Mouse (Mus musculus): Measurements from ENCODE around the gene Dis3l2.

Gene Dis3l2

GRCm38 (mm10) chr1:87006425-87006824 lies 302.8 kb downstream of the Dis3l2 start:
- no peak for DNase-seq (ENCODE audit: extremely low read depth, low read depth, low spot score)

DNA sequence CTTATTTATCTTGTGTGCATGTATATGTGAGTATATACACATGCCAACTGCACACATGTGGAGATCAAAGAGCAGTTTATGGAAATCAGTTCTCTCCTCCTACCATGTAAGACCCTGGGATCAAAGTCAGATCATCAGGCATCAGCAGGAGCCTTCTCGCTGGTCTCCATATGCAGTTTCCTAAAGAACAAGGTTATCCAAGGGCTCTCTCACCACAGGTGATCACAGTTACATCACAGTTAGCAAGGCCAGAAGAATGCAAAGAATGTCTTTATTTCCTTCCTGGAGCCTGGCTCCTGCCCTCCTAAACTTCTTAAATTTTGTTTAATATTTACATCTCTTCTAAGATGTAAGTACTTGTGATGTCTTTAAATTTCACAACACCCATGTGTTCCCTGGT lies 304.6 kb downstream of the Dis3l2 start:
- DNase-seq (ENCODE audit: extremely low read depth, low read depth, low spot score): no peak

GRCm38 (mm10) chr1:87009156-87009555 lies 305.5 kb downstream of the Dis3l2 start:
- no peak for DNase-seq (ENCODE audit: extremely low read depth, low read depth, low spot score)

- DNase-seq (ENCODE audit: extremely low read depth, low read depth, low spot score): no peak
Measured at GRCm38 (mm10) chr1:87010629-87011330, 307.2 kb downstream of the Dis3l2 start.

- DNase-seq (ENCODE audit: extremely low read depth, low read depth, low spot score): no peak
Measured at GRCm38 (mm10) chr1:87011718-87012117, 308.1 kb downstream of the Dis3l2 start.

DNA sequence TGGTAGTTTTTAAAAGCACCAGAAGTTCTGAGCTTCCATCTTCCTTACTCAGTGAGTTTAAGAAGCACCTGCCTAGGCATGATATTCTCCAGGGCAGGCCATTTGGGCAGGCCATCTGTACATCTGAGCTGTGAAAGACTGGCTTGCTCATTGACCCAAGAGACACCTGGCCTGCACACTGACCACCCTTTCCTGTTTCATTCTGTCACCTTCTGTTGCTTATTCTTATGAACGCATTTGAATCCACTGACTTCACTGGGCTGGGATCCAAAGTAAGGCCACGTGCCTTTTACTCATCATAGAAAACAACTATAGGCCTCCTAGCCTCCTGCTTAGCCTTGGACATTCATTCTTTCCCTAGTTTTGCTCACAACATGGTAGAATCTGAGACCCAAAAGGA lies 309.0 kb downstream of the Dis3l2 start:
- DNase-seq (ENCODE audit: extremely low read depth, low read depth, low spot score): no peak

DNA sequence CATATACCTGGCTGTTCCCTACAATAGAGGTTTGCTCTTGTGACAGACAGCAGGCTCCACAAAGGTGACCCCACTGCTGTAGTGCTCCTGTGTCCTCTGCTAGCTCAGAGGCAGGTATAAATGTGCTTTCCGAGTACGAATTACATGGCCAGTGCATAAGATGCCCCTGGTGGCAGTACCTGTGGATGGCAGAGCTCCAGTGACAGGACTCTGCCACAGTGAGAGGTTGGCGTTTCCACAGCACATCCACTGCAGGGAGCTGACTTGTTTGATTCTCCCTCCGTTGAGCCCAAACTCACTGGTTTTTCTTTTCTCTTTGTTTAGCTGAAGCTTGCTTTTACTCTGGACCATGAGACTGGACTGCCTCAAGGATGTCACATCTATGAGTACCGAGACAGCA lies 317.1 kb downstream of the Dis3l2 start:
- no peak for DNase-seq (ENCODE audit: extremely low read depth, low read depth, low spot score)

- no peak for DNase-seq (ENCODE audit: extremely low read depth, low read depth, low spot score)
Measured at GRCm38 (mm10) chr1:87021584-87021983, 318.0 kb downstream of the Dis3l2 start.

DNA sequence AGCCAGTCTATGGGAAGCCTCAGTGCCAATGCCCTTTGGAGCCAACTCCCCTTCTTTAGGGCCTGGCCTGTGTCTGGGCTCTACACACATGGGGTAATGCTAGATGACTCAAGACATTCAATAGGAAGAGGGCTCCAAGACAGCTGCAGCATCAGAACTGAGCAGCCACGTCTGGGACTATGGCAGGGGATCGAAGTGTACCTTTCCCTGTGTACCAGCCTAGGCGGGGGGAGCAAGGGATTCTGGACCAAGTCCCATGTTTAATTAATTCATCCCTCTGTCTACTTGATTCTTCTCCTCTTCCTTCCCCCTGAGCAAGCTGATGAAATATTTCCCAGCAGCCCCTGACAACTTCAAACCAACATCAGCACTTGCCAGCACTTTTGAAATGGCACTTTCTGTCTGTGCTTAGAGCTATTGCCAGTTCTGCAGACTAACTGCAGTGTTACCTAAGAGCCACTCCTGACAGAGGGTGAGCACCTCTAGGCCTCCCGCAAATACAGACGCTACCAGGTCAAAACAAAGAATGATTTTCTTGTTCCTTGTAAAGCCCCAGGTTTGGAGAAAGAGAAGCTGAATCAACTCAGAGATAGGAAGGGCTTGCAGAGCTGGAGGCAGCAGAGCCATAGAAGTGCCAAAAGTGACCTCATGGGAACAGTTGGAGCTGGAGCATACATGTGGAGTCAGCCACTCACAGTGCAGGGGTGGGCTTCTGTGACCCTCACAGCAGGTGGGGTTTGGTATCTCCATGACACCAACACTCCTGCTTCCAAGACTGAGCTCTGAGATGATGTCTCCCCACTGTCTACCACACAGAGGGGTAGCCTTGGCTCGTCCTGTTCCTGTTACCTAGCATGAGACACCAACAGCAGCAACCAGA lies 319.9 kb downstream of the Dis3l2 start:
- DNase-seq (ENCODE audit: extremely low read depth, low read depth, low spot score): peak; percentile 43

DNA sequence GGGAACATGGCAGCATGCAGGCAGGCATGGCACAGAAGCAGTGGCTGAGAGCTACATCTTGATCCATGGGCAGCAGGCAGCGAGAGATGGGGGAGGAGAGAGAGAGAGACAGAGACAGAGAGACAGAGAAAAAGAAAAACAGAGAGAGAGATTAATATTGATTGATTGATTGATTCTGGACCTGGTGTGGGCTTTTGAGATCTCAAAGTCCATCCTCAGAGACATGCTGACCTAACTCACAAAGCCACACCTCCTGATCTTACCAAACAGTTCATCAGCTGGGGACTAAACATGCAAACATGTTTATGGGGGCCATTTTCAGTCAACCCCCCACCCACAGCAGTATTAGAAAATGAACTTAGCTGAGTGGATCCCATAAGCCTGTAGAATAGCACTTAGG lies 321.4 kb downstream of the Dis3l2 start:
- DNase-seq (ENCODE audit: extremely low read depth, low read depth, low spot score): no peak

GRCm38 (mm10) chr1:87028786-87029185 lies 325.2 kb downstream of the Dis3l2 start:
- no peak for DNase-seq (ENCODE audit: extremely low read depth, low read depth, low spot score)

- DNase-seq (ENCODE audit: extremely low read depth, low read depth, low spot score): no peak
Measured at GRCm38 (mm10) chr1:87030652-87031051, 327.0 kb downstream of the Dis3l2 start.

DNA sequence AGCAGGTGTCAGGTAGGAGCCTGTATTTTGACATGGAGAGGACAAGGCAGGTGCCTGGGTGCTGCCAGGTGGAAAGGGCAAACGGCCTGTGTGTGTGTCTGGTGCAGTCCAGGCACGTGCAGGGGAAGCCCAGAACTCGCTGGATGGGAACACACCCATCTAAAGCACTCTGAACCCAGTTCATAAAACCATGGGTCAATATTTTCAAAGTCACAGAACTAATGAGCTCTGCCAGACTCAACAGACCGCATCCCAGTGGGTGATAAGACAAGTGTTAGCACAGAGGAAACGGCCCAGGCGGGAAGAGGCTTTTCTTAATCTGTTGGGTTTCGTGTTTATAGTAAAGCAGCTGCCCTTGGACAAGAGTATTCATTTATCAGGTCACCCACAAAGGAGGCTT lies 328.9 kb downstream of the Dis3l2 start:
- no peak for DNase-seq (ENCODE audit: extremely low read depth, low read depth, low spot score)

GRCm38 (mm10) chr1:87035532-87036161 lies 332.0 kb downstream of the Dis3l2 start:
- DNase-seq (ENCODE audit: extremely low read depth, low read depth, low spot score): no peak

DNA sequence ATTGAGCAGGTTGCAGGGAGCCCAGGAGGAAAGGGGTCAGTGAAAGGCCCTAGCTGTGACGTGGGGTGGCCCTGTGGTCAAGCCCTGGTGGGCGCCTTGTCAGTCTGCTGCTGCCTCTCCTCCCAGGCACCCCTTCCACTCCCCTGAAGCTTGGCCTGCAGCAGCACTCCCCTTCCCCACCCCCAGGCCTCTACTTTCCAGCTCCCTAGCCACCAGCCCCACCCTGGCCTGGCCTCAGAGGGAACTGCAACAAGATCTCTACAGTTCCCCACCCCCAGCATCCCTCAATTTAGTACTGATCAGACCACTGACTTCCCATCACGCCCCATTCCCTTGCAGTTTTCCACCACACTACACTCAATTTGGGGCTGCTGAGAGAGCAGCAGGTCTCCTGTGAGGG lies 332.7 kb downstream of the Dis3l2 start:
- DNase-seq (ENCODE audit: extremely low read depth, low read depth, low spot score): no peak

GRCm38 (mm10) chr1:87038477-87039070 lies 335.0 kb downstream of the Dis3l2 start:
- no peak for DNase-seq (ENCODE audit: extremely low read depth, low read depth, low spot score)

DNA sequence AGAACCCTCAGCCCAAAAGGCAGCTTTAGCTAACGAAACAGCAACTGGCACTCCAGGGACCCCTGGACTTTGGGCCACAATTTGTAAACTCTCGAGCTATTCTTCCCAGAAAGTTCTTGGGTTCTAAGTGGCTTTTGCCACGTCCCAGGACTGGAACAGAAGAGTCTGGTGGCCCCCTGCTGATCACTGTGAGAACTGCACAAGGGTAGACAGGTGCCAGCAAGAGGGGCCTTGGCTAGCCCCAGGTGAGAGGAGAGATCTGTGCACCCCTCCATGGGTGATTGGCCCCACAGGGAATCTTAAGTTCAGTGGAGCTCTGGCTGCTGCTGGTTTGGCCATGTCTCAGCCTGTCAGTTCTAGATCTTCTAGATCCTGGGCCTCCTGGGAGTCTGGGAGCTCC lies 337.5 kb downstream of the Dis3l2 start:
- no peak for DNase-seq (ENCODE audit: extremely low read depth, low read depth, low spot score)

DNA sequence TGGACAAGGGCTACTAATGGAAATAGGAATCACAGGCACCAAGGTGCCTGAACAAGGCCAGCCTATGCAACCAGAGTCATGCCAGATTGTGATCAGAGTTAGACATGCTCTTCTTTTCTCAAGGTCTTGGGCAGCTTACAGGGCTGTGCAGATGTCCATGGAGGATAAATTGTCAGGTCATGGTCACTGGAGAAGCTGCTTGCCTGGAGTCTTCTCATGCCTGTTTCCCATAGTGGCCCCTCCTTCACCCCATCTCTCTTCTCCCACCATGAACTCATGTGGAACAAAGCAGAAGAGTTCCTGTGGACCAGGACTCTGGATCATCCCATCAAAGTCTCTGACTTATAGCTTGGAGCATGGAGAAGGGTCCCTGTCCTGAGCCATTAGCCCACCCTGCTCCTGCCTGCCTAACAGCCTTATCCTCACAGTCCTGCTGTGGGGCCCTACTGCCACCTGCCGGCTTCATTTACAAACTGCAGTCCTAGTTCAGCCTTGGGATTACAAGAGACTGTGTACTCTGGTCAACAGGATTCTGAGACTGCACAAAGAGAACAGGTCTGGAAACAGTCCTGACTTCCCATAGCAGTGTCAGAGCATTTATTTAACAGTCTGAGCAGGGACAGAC lies 338.3 kb downstream of the Dis3l2 start:
- no peak for DNase-seq (ENCODE audit: extremely low read depth, low read depth, low spot score)

DNA sequence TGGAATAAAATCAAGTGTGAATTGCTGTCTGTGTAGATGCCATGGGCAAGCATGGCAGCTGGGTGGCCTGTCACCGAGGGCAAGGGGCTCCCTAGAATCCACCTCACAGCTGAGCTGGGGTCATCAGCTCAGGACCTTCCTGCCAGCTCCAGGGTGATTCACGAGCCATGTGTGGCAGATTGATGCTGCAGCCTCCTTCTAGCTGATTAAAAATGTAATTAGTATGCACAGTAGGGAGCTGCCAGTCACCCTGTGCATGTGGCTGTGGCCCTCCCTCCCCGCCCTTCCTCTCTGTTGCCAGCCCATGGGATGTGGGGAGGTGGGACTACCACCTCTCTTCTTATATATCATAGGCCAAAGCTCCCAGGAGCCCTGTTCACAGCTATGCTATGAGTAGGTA lies 346.5 kb downstream of the Dis3l2 start:
- no peak for DNase-seq (ENCODE audit: extremely low read depth, low read depth, low spot score)

DNA sequence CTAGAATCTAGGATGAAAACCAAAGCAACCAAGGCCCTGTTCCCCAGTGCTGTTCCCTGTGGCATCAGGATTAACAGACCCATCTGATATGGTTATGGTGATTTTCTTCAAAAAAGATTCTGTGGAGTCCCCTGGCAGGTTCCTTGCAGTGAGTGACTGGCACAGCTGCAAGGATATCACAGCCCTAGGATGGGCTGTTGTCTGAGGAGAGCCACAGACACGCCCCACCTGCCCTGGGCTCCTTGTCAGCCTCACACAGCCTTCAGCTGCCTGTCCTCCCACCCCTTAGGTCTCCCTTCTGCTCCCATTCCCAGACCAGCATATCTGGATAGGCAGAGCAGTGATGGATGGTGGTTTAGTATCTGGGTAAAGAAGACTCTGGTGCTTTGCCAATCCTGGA lies 347.1 kb downstream of the Dis3l2 start:
- no peak for DNase-seq (ENCODE audit: extremely low read depth, low read depth, low spot score)

GRCm38 (mm10) chr1:87051369-87051768 lies 347.8 kb downstream of the Dis3l2 start:
- DNase-seq (ENCODE audit: extremely low read depth, low read depth, low spot score): no peak
